Mouse (Mus musculus) ZHBTc4 (cell line): ENCODE measurements around the gene Hist2h3c2.
"Not testable (repeated sequence)": the region's sequence is repeated elsewhere in the genome, so short reads cannot be mapped to it uniquely, and the experiment has no call there.

Experiments used
- DNase-seq: peaks from one replicate; pipeline ENCODE4 v3.0.0-alpha.2; 2011; ENCODE audit warnings: low read depth, low spot score

The Hist2h3c2 gene

DNA sequence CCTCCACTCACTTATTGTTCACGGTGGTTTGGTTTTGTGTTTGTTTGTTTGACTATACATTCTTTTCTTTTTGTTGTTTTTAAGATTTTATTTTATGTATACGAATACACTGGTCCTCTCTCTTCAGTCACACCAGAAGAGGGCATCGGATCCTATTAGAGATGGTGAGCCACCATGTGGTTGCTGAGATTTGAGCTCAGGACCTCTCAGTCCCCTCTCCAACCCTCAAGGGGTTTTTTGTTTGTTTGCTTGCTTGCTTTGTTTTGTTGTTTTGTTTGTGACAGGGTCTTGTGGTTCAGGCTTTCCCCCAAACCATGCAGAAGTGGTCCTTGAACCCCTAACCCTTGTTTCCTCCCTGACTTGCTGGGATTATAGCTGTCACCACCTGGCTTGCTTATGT, 22.7 kb upstream of the Hist2h3c2 start:
- DNase-seq: no peak

DNA sequence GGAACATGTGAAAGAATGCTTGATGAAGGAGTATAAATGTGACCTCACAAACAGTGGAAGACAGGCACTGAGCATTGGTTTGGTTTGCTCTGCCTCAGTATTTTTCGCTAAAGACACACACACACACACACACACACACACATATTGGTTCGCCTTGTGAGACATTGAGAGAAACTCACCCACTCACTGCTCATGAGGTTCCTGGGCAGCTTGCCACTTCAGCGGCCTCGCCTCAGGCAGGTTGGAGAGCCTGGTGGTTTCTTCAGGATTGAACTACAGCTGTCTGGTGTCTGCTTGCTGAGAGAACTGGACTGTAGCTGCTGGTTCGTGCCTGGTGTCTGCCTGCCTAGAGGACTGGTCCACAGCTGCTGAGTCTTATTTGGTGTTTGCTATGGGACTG, 21.3 kb upstream of the Hist2h3c2 start:
- no peak for DNase-seq

DNA sequence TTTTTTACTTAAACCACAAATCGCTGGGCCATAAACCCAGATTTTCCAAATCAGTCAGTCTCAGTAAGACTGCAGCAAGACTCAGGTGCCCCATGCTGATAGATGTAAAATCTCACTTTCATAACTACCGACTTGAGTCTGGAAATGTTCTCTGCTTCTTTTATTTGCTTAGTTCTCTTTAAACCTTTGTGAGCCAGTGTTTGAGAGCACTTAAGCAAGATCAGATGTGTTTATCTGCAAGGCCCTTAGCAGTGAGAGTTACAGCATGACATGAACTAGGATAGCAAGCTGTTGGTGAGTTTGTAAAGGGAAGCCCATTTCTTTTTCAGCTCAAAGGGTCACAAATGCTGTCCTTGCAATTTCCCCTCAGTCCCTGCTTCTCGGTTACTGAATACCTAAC, 18.3 kb upstream of the Hist2h3c2 start:
- no peak for DNase-seq

DNA sequence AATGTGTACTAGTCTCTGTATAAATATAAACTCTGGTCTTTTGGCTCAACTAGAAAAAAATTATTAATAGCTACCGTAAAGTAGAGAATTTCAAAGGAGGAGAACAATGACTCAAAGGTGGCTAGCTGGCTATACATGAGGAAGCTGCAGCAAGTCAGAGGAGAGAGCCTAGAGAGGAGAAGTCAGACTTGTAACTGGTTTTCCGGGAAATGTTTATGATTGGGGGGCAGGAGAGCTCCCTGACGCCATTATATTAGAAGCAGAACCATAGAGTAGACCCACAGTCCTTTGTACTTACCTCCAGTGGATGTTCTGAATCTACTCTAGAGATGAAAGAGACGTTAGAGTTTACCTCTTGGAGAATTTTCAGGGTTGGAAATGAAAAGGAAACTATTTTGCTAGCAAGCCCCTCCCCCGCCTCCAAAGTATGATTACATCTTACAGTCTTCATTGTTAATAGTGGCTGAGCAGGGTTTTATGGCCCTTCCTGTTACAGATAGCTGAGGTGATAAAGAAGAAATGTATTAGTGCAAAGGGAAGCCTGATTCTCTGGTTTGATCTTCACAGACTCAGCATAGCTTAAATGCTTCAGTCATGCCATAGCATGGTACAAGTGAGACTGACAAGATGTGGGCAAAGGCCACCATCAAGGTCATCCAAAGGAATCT, 17.1 kb upstream of the Hist2h3c2 start:
- DNase-seq: no peak

DNA sequence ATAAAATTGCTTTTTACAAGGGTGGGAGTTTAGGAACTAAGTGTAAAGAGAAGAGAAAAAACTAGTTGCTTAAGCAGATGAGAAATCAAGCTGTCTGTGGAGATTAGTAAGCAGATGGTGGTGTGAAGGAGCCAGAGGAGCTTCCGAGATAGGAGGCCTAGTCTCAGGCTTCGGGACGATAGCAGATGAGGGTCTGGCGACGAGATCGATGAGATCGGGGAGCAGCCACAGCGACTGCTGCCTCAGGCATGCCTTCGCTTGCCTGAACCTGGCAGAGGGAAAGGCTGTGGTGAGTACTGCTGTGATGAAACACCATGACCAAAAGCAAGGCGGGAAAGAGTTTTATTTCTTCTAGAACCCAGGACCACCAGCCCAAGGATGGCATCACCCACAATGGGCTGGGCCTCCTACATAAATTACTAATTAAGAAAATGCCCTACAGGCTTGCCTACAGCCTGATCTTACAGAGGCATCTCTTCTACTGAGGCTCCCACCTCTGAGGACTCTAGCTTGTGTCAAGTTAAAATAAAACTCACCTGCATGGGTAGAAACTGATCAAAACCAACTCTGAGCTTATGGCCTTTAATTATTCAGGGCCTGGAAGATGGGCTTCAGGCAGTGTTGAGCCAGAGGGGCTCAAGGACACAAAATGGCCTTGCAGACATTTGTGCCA, 15.9 kb upstream of the Hist2h3c2 start:
- DNase-seq: peak; percentile 87

DNA sequence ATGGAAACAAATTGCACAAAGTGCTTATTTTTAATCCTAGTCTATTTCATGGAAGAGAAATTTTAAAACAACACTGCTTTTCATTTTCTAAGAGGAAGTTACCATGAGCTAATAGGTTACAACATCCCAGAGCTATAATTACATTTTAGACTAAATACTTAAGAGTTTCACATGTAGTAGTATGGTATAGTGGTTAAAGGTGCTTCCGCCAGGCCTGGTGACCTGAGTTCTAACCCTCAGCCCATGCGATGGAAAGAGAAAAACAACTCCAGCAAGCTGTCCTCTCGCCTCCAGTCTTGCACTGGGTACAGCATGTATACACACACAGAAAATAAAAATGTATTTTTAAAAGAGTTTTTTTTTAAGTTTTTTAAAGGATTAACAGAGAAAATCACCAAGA, 12.9 kb upstream of the Hist2h3c2 start:
- no peak for DNase-seq

DNA sequence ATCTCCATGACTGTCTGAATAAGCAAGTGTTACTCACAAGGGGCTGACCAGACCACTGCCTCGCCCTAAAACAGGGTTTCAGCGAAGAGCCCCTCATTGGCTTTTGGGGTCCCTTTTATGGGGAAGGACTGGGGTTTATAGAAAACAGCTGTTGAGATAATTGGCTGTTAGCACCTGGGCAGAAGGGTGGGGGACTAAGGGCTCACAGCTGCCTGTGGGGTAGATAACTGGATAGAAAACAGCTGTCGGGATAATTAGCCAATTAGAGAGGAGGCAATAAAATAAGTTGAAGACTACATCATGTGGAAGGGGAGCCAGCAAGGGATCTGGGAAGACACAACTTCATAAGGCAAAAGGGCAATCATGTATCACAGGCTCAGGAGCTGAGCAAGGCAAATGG, 12.0 kb upstream of the Hist2h3c2 start:
- DNase-seq: no peak

DNA sequence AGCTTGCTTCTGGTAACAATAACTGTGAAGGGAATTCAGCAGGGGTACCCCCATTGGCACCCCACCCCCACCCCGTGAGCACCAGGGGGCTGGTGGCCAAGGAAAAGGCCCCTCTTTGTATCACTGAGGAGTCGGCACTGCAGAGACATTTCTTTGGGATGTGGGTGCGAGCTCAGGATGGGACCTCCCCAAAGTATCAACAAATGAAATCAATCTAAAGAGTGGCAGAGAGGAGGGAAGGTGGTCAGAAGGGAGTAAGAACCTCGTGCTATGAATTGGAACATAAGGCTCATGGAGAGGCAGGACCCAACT, 10.1 kb upstream of the Hist2h3c2 start:
- DNase-seq: no peak

DNA sequence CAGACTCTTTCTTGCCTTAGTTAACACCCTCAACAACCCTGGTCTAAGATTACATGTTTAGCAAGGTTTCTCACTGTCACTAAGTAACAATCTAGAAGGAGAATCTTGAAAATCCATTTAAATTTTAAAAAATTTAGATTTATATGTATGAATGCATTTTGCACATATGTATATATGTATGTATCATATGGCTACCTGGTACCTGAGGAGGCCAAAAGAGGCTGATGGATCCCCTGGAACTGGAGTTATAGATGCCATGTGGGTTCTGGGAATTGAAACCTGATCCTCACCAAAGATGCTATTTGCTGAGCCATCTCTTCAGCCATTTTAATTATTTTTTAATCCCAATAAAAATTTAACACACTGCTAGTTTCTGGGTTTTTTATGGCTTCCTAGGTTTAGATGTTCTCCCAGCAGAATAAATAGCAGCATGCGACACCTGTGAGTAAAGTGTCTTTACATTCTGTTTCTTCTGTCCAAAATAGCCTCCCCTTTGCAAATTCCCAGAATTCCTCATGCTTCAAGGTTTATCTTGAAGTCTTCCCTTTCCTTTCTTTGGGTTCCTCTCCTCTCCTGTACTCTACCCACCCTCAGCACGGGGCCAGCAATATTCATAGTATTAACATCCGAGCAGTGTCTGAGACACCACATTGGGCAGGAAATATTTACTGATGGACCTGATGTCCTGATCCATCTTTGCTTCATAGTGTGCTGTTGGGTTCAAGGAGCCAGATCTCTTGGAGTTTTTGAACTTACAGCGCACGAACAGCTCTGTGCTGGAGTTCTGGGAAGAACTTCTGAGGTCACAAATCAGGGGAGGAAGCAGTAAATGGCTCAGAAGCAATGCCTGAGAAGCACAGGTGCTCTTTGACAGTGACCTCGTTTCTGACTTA, 9.5 kb upstream of the Hist2h3c2 start:
- DNase-seq: peak; percentile 26

DNA sequence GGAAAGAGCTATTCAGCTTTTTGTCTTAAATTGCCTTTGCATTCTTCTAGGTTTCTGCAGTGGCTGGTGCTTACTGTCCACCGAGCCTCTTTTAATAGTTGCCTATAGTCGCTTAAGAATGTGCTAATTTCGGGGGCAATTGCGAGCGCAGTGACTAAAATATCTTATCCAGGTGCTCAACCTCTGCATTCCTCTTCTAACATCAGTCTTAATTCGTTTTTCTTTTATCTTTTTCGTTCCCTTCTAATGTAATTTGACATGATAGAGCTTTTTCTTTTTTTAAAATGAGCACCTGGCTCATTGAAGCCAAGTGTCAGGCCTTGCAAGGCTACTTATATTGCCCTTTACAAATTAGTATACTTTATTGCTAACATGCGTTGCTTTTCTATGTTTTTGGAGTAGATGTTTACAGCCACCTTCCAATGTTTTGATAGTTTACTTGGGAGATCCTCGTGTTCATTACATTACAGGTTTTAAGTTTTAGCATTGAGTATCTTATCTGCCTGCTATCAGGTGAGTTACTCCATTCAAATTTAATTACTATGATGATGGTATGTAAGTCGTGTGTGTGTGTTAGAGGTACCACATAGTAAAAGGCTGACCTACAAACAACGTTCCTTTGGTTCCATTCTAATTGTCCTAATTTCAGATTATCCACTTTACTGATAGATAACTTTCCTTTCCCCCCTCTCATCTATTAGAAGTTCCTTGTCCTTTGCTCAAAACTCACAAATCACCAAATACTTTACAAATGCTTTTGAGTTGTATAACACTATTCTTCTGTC, 8.6 kb upstream of the Hist2h3c2 start:
- peak; percentile 54 for DNase-seq

DNA sequence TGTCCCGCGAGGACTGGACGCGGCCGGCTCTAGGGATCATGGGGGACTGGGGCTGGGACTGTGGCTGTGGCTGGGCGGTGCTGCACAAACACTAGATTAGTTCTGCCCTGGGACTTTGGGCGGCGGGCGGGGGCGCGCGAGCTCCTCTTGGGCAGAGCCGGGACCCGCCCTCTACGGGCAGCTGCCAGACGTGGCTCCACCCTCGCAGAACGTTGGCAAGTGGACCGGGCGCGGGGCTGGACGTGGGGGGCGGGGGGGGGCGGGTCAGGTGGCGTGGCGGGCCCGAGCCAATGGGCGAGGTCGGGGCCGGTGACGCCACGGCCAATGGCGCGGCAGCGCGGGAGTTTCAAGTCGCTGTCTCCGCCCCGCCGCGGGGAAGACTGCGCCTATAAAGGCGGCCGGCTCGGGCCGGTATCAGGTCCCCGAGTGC, 7.5 kb upstream of the Hist2h3c2 start, which contains the start of gene Hist2h3c1:
TSS of gene Hist2h3c1 (plus strand) at position 259 of the 430 bp plus-strand sequence.
- DNase-seq: not testable (repeated sequence)

DNA sequence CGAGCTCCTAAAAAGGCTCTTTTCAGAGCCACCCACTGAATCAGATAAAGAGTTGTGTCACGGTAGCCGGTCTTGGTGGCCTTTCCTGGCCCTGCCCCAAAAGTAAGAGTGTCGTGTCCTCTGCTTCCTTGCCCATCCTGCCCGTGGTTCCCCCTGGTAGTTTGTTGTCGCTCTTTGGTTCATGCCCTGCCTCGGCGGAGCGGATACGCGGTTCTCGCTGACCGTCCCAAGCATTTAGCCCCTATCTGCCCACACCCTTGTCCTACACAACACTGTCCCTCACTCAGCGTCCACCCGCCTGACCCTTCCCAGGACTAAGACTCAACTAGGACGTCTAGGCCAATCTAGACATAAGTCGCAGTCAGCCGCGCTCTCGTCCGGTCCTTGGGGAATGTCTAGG, 7.1 kb upstream of the Hist2h3c2 start:
- DNase-seq: not testable (repeated sequence)

DNA sequence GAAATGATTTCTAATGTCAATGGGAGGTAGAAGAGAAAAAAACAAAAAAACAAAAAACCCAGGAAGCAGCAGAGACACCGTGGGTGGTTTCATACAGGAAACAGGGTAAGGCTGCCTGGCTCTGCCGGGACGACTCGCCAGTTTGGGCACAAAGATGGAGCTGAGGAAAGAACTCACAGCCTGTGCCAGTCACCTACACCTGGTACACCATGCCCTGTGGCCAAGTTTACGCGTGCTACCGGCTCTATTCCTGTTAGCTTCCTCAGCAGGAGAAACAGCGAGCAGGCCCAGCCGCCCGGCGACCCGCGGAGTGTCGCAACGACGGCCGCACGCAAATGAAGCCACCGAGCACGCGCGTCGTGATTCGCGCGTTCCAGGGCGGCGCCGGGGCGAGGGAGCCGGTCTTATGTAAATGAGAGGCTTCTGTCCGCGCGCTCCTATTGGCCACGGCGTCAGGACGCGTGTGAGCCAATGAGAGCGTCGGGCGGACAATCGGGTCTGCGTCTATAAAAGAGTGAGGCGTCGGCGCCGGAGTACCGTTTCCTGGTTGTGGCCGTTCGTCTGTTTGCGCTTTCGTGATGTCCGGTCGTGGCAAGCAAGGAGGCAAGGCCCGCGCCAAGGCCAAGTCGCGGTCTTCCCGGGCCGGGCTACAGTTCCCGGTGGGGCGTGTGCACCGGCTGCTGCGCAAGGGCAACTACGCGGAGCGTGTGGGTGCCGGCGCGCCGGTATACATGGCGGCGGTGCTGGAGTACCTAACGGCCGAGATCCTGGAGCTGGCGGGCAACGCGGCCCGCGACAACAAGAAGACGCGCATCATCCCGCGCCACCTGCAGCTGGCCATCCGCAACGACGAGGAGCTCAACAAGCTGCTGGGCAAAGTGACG, 6.3 kb upstream of the Hist2h3c2 start, which contains the start of gene Hist2h2aa1:
TSS of gene Hist2h2aa1 (plus strand) at position 495 of the 884 bp plus-strand sequence.
- peak; percentile 85 for DNase-seq

DNA sequence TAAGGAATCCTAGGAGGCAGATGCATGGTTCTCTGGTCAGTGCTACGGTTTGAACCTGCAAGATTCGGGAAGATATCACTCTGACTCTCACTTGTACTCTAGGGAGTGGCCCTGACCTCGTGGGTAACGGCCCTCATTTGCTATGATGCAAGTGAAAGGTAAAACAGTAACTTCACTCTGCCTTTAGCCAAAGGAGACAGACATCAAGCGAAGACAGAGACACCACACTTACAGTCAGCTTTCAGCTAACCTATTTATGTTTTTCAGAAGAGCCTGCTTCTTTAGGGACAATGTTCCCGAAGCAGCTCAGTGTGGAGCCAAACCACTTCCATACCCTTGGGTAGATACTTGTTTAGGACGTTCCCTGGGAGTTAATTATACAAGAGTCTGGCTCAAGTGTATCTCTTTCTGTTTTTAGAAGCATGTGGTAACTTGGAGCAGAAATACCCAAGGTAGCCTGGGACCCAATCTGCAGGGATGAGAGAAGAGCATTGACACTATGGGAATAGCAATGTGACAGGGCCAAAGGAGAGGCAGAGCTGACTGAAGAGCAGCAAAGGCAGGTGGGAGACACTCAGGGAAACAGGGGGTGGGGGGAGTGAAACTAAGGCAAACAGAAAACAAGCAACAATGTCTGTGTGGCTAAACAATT, 5.1 kb upstream of the Hist2h3c2 start:
- no peak for DNase-seq

DNA sequence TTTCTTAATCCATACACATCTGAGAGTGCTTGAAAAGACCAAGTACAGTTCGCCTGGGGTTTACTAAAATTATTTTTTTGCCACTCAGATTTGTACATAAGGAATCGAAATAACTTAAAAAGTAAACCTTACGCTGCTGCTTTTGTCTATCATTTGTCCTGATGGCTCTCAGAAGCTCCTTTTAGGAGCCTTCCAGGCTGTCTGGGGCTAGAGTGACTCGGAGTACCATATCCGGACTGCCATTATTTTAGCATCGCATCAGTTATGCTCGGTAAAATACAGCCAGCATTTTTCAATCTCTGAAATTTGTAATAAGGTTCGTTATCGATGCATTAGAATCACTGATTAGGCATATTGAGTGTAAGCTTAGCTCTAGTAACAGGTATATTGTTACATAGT, 1.9 kb upstream of the Hist2h3c2 start:
- DNase-seq: no peak

DNA sequence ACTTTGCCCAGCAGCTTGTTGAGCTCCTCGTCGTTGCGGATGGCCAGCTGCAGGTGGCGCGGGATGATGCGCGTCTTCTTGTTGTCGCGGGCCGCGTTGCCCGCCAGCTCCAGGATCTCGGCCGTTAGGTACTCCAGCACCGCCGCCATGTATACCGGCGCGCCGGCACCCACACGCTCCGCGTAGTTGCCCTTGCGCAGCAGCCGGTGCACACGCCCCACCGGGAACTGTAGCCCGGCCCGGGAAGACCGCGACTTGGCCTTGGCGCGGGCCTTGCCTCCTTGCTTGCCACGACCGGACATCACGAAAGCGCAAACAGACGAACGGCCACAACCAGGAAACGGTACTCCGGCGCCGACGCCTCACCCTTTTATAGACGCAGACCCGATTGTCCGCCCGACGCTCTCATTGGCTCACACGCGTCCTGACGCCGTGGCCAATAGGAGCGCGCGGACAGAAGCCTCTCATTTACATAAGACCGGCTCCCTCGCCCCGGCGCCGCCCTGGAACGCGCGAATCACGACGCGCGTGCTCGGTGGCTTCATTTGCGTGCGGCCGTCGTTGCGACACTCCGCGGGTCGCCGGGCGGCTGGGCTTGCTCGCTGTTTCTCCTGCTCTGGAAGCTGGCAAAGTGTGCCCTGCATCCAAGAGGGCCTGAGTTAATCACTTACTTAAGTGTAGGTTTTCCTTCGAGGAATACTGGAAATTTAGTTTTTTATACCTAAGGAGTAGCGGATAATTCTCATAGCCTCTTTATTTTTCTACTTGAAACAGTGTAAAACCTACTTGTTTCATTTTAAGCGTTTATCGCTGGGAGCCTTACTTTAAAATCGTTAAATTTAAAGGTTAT, 1.2 kb upstream of the Hist2h3c2 start, which contains the start of gene Hist2h2aa2:
TSS of gene Hist2h2aa2 (minus strand) at position 328 of the 850 bp plus-strand sequence.
- peak; percentile 60 for DNase-seq

DNA sequence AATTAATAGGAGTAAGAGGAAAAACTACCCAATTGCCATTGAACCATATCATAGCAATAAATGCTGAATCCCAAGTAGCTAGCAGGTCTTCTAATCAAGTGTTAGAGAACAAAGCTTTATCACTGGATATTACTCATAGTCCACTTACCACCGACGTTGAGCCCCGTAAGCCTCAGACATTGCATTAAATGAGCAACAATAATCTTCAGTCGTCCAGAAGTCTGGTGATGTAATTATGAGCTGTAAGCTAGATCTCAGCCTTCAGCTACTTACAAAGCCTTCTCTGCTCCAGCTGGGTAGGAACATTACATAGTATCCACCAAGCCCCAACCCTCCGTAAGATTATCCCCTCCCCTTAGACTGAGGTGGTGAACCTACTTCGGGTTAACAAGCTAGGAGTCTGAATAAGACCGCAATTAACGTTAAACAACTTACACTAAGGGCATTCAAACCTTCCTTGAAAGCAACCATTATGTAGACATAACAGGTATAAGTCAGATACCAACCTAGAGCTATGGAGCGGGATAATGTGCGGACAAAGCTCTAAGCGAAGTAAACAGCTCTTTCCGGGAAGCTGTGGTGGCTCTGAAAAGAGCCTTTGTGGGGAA, 919 bp downstream of the Hist2h3c2 start:
- peak; percentile 62 for DNase-seq

DNA sequence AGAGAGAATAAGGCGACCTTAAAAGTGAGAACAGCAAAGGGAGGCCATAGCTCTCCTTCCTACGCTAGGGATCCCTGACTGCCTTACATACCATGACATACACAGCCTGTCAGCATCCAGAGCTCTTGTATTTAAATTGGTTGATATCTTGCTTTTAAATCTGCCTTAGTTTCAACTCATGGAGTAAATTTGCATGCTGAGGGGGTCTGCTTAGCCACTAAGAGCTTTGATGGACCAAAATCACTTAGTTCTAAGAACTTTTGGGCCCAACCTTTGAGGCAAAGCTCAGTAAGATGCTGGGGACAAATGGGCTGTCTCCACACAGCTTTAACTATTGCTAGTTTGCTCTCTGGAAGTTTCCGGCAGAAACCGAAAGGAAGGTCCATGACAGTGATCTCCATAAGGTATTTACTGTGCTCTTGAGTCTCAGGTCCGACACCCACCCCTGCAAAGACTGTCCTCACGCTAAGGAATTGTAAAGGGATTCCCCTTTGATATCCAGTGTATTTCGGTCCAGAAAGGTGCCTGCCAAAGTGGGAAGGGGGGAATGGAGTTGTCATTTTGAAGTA, 1.5 kb downstream of the Hist2h3c2 start:
- DNase-seq: peak; percentile 57
